Mouse (Mus musculus): ENCODE measurements around the gene Slc22a14.

- TF ChIP-seq ZNF384 (IDR thresholded peaks at IDR 0.05; ENCODE audit: low read depth, low read length) (no peak), CHD2 (IDR thresholded peaks at IDR 0.05; ENCODE audit: low read depth, low read length) (no peak)
Measured at GRCm38 (mm10) chr9:119402253-119403235, 37.2 kb upstream of the Slc22a14 start.
